Mouse (Mus musculus) urinary bladder, postnatal 25 days (tissue): ENCODE data around the gene Teddm1b.
A peak's percentile ranks its signal among the peaks of the same experiment; 100 is the strongest.
"Not testable (repeated sequence)": the region's sequence is repeated elsewhere in the genome, so short reads cannot be mapped to it uniquely, and the experiment has no call there.

ENCODE experiments used
- DNase-seq: peaks from one replicate; pipeline ENCODE4 v3.0.0; 2022; ENCODE audit warnings: low spot score

The Teddm1b gene

GRCm38 (mm10) chr1:153874045-153874444 lies at the start of gene Teddm1b:
Gene Teddm1b (plus strand): TSS chr1:153874345.
- DNase-seq = no peak

DNA sequence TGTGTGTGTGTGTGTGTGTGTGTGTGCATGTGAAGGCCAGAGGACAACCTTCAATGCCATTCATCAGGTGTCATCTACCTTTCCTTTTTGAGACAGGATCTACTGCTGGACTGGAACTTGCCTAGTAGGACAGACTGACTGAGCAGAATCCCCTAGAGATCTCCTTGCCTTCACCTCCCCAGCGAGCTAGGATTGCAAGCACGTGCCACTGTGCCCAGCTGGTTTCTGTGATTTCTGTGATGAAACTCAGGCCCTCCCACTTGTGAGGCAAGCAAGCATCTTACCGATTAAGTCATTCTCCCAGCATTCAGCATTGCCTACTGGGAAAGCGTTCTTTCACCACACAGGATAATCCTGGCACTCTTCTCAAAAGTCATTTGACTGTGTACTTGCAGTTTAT lies 43.4 kb upstream of the Teddm1b start:
- no peak for DNase-seq

DNA sequence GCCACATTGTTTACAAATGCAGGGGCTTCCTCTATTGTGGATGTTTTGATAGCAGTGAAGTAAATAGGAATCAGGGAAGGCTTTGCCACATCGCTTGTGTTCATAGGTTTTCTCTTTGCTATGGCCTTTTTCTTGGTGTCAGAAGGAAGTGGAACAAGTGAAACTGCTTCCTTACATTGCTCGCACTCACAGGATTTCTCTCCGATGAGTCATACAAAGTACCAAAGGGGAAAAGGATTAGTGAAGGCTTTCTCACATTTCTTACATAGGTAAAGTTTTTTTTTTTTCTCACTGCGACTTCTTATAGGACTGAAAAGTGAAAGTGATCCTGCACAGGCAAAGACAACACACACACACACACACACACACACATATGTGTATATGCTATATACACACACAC lies 38.1 kb upstream of the Teddm1b start:
- DNase-seq = no peak

DNA sequence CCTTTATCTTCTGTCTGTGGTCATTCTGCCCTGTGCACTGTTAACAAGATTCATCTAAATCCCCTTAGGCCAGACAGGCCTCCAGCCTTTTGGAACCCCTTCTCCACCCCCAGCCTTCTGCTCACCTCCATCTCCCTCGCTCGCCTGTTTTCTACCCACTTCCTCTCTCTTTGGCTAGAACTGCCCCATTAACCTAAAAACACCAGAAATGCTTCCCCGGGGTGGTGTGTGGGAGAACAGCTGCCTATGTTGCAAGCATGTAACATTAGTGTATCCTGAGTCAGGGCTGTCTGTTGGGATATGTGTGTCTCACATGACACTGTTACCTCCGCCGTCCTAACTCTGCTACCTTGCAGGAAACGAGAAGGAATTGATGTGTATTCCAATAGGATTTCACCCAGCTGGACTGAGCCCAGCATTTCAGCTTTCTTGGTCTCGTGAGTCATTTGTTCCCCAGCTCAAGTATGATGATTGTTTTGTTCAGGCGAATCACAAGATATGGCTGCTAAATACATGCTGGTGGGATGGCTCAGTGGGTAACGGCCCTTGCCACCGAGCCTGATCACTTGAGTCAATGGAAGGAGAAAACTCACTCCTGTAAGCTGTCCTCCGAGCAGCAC lies 31.9 kb upstream of the Teddm1b start:
- DNase-seq = no peak

DNA sequence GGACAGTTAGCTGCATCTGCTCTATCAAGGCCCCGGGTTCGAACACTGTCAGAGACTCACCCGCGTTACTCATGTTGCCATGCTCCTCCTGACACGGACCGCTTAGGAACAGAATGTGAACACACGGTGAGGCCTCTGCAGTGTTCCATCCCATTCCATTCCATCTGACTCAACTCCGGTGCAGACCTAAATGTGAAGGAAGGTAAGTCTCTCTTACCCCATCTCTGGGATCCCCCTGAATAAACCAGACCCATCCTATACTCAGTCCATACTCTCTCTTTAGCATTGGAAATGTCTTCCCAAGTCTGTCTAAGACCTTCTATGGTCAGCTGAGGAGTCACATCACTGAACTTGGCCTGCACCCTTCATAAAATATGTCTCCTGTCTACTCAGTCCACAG lies 30.1 kb upstream of the Teddm1b start, which contains the start of gene Rgsl1:
Gene Rgsl1 (minus strand): TSS at position 101 of the 400 bp plus-strand sequence.
- DNase-seq = no peak

DNA sequence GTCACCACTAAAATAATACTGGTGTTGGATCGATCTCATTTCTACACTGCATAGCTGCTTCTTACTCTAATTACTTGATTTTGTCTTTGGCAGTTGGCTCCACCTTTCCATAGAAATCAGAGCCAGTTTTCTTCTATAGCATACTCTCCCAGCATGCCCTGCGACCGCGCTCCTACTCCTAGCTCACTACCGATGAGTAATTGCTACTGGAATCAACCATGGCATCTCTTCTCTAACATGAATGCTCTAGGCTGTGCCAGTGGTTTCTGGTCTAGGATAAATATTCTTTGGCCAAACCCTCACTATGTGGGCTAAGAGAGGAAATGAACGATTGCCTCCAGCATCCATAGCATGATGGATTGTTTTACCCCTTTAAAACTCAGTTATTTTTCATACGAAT lies 27.7 kb upstream of the Teddm1b start:
- DNase-seq = no peak

DNA sequence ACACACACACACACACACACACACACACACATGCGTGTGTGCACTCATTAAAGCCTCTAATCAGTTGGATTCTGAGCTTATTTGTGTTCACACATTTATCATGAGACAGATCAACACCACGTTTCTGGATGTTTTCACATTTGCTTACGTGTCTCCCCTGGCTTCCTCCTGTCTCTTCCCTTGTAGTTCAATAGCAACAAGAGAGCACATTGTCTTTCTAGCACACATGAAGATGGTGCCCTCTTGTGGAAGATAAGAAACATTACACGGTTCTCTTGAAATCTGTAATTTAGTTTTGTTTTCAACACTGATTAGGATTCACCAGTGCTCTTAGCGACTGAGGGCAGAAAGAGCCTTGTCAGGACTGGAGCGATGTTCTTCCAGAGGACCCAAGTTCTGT lies 27.3 kb upstream of the Teddm1b start:
- no peak for DNase-seq

DNA sequence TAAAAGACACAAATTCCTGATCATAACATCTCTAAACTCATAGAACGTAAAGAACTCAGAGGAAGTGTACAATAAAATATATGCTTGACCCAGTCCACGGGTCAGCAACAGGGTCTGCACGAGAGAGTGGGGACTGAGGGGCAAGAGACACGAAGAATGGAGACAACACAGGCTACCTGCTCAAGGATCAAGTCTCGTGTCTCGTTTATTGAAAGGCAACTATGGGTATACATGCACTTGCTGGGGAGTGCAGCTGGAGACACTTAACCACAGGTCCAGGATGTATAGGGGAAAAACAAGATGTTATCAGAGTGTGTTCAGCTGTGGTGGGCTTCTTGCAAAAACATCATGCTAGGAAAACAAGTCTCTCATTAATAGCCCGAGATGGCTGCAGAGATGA lies 21.4 kb upstream of the Teddm1b start:
- not testable (repeated sequence) for DNase-seq

DNA sequence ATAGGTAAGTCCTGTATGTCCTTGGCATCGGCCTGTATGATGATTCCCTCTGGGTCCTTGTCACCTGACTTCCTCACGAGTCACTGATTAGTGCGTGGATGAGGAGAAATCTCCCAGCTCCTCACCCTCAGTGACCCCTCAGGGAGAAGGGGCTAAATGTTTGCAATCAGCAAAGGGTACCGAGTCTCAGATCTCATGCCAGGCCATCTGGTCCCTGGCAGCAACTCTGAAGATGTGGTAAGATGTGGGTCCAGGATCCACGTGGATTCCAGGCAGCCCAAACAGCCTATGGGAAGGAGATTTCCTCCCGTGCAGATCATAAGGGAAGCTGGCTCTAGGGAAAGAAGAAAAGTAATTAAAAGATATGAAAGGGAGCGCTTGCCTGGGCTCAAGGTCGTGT lies 18.2 kb upstream of the Teddm1b start:
- DNase-seq = no peak

DNA sequence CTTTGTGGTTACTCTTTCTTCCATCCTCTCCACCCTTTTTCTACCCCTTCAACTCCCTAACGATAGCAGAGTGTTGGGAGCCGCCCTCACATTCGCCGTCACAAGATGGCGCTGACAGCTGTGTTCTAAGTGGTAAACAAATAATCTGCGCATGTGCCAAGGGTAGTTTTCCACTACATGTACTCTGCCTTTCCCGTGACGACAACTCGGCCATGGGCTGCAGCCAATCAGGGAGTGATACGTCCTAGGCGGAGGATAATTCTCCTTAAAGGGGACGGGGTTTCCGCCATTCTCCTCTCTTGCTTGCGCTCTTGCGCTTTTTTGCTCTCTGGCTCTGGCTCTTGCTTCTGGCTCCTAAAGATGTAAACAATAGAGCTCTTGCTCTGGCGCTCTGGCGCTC lies 6.2 kb downstream of the Teddm1b start:
- not testable (repeated sequence) for DNase-seq

GRCm38 (mm10) chr1:153886024-153886633 lies 12.0 kb downstream of the Teddm1b start:
- DNase-seq = no peak

- DNase-seq = no peak
Observed at GRCm38 (mm10) chr1:153890121-153890520, 16.0 kb downstream of the Teddm1b start.

DNA sequence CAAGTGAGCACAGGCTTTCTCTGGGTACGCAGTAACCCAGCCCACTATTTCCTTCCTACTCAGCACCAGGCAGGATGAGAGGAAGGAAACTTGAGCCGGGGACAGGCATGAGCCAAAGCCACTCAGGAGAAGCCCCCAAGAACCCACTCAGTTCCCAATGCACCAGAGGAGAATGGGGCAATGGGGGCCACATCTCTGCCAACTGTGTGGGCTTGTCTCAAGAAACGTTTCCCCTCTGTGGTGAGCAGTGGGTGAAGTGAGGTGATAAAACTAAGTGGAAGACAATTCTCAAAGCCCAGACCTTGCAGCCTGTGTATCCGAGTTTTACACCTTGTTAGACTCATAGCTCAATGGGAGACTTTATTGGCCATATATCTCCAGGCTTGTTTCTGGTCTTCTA lies 17.3 kb downstream of the Teddm1b start, which contains the start of gene Teddm1a:
Gene Teddm1a (plus strand): TSS at position 301 of the 400 bp plus-strand sequence.
- DNase-seq = no peak

GRCm38 (mm10) chr1:153893746-153894145 lies 19.6 kb downstream of the Teddm1b start:
- no peak for DNase-seq

DNA sequence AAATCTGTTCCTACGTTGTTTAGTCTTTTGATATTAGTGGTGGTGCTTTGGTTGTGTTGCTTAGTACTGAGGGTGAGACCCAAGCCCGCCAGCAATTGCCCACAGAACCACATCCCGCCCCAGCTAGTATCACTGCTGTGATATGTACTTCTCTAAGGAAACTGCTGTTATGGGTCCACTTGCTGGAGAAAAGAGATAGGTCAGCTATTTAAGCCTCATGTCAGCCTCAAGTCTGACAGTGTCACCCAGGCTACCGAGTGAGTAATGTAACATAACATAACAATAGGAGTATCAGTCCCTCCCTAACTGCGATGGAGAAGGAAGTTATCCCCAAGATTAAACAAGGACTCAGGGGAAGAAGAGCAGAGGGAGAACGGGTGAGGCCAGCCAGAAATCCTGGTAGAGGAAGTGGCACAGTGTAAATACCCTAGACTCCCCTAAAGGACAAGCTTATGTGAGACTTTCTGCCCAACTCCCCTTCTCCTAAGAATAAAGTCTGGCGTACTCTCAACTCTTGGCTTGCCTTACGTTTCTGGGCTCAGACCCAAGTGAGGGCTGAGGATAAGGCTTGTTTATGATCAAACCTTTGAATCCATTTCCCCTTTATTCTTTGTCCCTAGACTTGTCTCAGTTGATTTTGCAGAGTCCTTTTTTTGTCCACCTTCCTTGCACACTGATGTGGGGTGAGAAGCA lies 20.2 kb downstream of the Teddm1b start:
- no peak for DNase-seq

DNA sequence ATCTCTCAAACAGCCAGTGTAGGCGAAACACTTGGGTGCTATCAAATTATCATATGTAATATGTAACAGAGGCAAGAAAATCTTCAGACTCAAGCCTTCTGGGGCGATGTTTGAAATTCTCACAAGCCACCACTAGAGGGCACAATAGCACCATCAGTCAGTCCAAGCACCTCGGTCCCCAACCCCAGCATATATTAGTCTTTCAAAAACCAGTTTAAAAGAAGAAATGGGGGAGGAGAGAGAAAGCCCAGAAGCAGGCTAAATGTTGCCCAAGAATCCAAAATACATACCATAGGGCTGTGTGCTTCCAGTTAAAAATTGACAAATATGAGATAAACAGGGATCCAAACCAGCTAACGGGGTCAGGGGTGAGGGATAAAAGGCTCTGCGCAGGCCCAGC lies 20.8 kb downstream of the Teddm1b start:
- peak; percentile 66 for DNase-seq

DNA sequence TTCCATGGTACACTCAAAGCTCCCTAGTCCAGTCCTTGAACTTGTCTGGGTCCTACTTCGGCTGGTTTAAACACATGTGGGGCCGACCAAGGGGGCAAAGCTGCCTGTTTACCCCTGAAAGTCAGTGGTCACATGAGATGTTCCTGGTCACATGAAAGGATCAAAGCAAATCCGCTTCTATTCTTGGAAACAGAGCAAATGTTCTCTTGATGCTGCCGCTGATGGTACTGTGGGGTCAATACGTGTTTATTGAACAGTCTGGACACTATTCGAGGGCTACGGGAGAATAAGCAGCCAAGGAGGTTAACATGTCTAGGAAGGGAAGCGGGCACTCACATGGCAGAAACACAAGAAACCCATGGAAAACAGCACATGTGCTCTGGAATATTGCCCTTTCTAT lies 23.1 kb downstream of the Teddm1b start:
- no peak for DNase-seq

- no peak for DNase-seq
Observed at GRCm38 (mm10) chr1:153898989-153899730, 25.0 kb downstream of the Teddm1b start.

- peak; percentile 88 for DNase-seq
Observed at GRCm38 (mm10) chr1:153899731-153900380, 25.7 kb downstream of the Teddm1b start, which contains the start of the genes Glul and Teddm2. Gene Glul (plus strand): TSS chr1:153899944. Gene Teddm2 (minus strand): TSS chr1:153900228.

DNA sequence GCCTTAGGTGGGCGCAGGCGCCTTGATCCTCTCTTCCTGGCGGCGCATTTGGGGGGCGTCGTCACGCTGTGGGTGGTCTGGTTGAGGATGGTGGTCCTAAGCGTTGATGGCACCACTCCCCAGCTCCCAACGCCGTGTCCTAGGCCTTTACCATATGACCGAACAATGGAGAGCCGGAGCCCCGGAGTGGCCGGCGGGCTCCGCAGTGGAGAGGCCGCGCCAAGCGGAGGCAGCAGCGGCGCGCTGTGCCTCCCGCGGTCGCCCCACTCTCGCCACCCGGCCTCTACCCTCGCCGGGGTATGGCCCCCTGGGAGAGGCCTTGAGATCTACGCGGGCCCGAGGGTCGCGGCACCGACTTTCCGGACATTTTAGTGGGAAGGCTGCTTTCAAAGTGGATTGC lies 26.2 kb downstream of the Teddm1b start:
- DNase-seq = peak; percentile 23

GRCm38 (mm10) chr1:153900860-153901730 lies 26.9 kb downstream of the Teddm1b start:
- peak; percentile 28 for DNase-seq
